Mouse (Mus musculus) G1E (cell line): Measurements from ENCODE around the gene Krt10. TPM values are rescaled to one million over a fixed set of nuclear protein-coding genes. Genes with fewer than 3 reads are reported as not detected.

ENCODE experiments used
- ATAC-seq: 2 replicates; pipeline ENCODE4 v1.8.0; 2016; ENCODE audit warnings: mild to moderate bottlenecking; ENCODE audit not compliant: insufficient number of reproducible peaks, poor library complexity, low FRiP score, severe bottlenecking; ENCODE audit errors: extremely low read depth
- DNase-seq: peaks from one replicate; pipeline ENCODE4 v3.0.0; 2012; ENCODE audit warnings: low spot score
- H3K27me3 ChIP-seq: 2 replicates; pipeline ENCODE4 v1.6.1; 2012; ENCODE audit warnings: mild to moderate bottlenecking, low read length, inconsistent platforms; ENCODE audit not compliant: insufficient read depth
- H3K36me3 ChIP-seq: replicated peaks from 2 replicates; pipeline ENCODE3; 2012; ENCODE audit warnings: mild to moderate bottlenecking, inconsistent platforms
- H3K4me1 ChIP-seq: 2 replicates; pipeline ENCODE4 v1.6.1; 2012; ENCODE audit warnings: low read depth, low read length, inconsistent platforms, mixed read lengths; ENCODE audit not compliant: insufficient read depth
- H3K4me3 ChIP-seq: 2 replicates; pipeline ENCODE4 v1.5.1; 2012; ENCODE audit warnings: low read depth, mild to moderate bottlenecking, inconsistent platforms, low read length, moderate library complexity, mixed read lengths
- H3K9me3 ChIP-seq: replicated peaks from 2 replicates; pipeline ENCODE4 v1.6.1; 2012; ENCODE audit warnings: inconsistent platforms
- CTCF ChIP-seq: IDR thresholded peaks from 2 replicates; pipeline ENCODE4 v1.5.1; 2012; ENCODE audit warnings: low read depth, low read length, inconsistent platforms, mixed read lengths
- GATA1 ChIP-seq: IDR thresholded peaks from 2 replicates; pipeline ENCODE4 v1.6.1; 2012; ENCODE audit warnings: borderline replicate concordance, low read length, inconsistent platforms, mixed read lengths
- GATA2 ChIP-seq: IDR thresholded peaks from 2 replicates; pipeline ENCODE4 v1.6.1; 2012; ENCODE audit warnings: low read depth, low read length, inconsistent platforms, borderline replicate concordance
- POLR2AphosphoS5 ChIP-seq: IDR thresholded peaks from 2 replicates; pipeline ENCODE4 v1.6.1; 2012; ENCODE audit warnings: low read depth, low read length, inconsistent platforms; ENCODE audit not compliant: insufficient replicate concordance
- TAL1 ChIP-seq: conservative IDR thresholded peaks from 2 replicates; pipeline ENCODE4 v1.6.1; 2012; ENCODE audit warnings: low read depth, low read length, inconsistent platforms, mixed read lengths
- polyA plus RNA-seq: library from polyadenylated mRNA; stranded (reverse); fragments of >175 nt; gene quantifications from 2 replicates; pipeline ENCODE4 v1.2.3, GENCODE M21; 2012
- total RNA-seq, 2 experiments: library from RNA; stranded (forward) in 1 of 2; stranded (reverse) in 1 of 2; fragments of 200-1000 nt in 1 of 2; fragments of >200 nt in 1 of 2; fragmentation: Nextera tagmentation in 1 of 2; gene quantifications; 2 replicates each; pipeline ENCODE4 v1.2.3; 2014 to 2017

Krt10 gene
- total and polyA plus RNA-seq, 3 experiments: 1.7 to 8.6 (median 8.5) TPM

DNA sequence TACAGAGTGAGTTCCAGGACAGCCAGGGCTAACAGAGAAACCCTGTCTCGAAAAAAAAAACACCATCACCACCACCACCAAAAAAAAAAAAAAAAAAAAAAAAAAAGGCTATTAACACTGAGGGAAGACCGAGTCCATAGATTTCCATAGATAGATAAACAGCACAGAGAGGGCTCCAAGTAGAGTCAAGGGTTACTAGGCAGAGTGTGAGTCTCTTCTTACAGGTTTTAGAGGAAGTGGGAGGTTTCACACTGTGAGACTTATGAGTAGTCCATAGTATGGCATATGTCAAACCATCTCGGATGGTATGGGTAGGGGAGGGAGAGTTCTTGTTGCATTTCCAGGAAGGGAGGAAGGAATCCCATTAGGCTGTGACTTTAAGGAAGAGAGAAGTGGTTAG is 8.9 kb upstream of the Krt10 start:
- H3K36me3 ChIP-seq: no peaks in the 10 kb centered on the region
- no peaks in the 10 kb centered on the region for H3K4me1 ChIP-seq
- no peaks in the 10 kb centered on the region for H3K9me3 ChIP-seq
- DNase-seq (no peak), ATAC-seq (no peak)
- H3K4me3 ChIP-seq: no peak overlapping the region
- TF ChIP-seq TAL1 (no peak), POLR2AphosphoS5 (no peak), CTCF (no peak), GATA2 (no peak), GATA1 (no peak)
- peaks cover 8% of the 10 kb centered on the region for H3K27me3 ChIP-seq

DNA sequence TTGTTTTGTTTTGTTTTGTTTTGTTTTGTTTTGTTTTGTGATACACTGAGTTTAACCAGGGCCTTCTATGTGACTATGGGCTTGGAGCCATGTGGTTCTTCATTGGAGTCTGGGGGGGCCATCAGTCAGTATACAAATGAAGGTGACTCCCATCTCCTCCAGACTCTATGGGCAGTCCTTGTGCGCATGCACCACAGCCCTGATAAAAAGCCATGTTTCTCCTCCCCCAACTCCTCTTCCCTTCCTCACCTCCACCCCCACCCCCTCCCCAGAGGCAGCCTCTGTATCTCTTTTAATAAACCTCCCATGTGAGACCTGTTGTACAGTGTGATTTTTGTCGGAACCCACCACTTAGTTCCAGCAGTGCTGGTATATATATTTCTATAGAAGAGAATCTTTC is 7.5 kb upstream of the Krt10 start:
- Histone ChIP-seq H3K4me1 (no peaks in the 10 kb centered on the region), H3K27me3 (peaks cover 8% of the 10 kb centered on the region), H3K36me3 (no peaks in the 10 kb centered on the region), H3K9me3 (no peaks in the 10 kb centered on the region), H3K4me3 (no peak overlapping the region)
- no peak for TF ChIP-seq TAL1
- no peak for ATAC-seq
- no peak for DNase-seq

DNA sequence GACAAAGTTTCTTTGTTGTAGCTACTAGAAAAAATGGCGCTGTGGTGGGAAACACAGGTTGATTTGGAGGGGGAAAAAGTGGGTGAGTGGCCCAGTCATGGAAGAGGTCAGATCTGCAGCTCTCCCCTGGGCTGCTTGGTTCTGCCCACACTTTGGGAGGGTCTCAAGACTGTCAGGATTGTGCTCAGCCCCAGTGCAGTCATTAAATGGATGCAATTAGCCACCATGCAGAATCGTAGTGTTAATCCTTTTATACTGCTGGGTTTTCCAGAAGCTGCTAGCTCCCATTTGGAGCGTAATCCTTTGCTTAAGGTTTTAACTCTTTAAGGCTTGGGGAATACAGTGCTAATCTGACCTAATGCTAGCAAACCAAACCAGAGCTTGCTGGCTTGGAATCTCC is 6.9 kb upstream of the Krt10 start:
- H3K4me3 ChIP-seq: no peak overlapping the region
- no peaks in the 10 kb centered on the region for H3K4me1 ChIP-seq
- H3K9me3 ChIP-seq: no peaks in the 10 kb centered on the region
- TF ChIP-seq POLR2AphosphoS5 (no peak), GATA2 (no peak), GATA1 (no peak), CTCF (no peak), TAL1 (no peak)
- ATAC-seq: no peak
- DNase-seq: no peak
- H3K27me3 ChIP-seq: peaks cover 8% of the 10 kb centered on the region
- H3K36me3 ChIP-seq: no peaks in the 10 kb centered on the region

DNA sequence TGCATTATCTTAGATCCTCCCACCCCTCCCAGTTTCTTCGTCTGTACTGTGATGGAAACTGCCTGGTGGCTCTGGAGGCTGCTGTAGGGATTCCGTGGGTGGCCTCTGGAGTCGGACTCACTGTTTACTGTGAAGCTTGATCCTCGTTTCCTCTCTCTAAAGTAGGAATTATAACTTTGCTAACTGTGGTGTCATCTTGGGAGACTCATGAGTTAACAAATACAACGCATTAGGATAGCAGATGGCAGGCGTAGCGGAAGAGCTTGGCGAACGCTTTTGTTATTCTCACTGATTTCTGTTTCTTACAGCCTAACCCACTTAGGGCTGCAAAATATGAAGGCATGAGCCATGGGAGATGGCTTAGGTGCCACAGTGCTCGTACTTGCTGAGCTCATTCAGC is 3.3 kb upstream of the Krt10 start:
- Histone ChIP-seq H3K9me3 (no peaks in the 10 kb centered on the region), H3K4me1 (peaks cover 8% of the 10 kb centered on the region), H3K36me3 (peaks cover 15% of the 10 kb centered on the region), H3K4me3 (no peak overlapping the region), H3K27me3 (no peaks in the 10 kb centered on the region)
- no peak for ATAC-seq
- TF ChIP-seq POLR2AphosphoS5 (no peak), TAL1 (no peak), GATA2 (no peak), CTCF (no peak), GATA1 (no peak)
- DNase-seq: no peak

DNA sequence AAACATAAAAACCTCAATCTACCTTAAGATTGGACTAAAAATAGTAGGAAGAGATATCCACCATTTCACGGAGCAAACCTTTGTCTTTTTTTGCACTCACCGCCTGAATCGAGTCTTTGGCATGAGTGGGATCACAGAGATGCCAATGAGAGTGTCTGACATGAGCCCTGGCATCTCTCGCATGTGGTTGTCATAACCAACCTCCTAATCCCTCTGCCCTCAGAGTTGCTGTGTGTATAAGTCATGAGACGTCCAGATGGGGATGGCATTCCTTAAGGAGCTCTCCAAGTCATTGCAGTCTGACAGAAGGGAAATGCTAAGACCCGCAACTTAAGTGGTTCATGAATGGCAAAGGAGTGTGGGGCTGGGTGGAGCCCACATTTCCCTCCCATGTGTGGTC is 2.2 kb upstream of the Krt10 start:
- ATAC-seq (no peak), DNase-seq (no peak)
- Histone ChIP-seq H3K4me1 (peaks cover 17% of the 10 kb centered on the region), H3K9me3 (no peaks in the 10 kb centered on the region), H3K27me3 (no peaks in the 10 kb centered on the region), H3K4me3 (no peak overlapping the region), H3K36me3 (peaks cover 19% of the 10 kb centered on the region)
- no peak for TF ChIP-seq CTCF
- TF ChIP-seq GATA2: no peak
- TF ChIP-seq POLR2AphosphoS5: no peak
- TF ChIP-seq GATA1: no peak
- no peak for TF ChIP-seq TAL1

DNA sequence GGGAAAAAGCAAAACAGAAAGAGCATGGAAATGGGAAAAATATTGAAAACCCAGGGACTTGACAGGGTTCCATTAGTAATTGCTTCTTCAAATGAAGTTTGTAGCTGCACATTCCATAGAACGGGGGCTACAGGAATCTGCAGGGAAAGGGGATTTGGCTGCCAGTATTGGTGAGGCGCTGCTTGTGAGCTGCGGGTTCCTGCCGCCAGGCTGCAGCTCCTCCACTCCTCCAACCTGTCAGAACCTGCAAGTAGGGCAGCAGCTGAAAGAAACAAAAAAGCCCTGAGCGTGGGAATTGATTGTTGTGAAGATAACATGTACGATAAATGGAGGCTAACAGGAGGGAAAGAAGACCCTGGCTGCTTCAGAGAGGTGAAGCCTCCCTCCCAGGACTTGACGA is 1.7 kb upstream of the Krt10 start:
- Histone ChIP-seq H3K4me3 (no peak overlapping the region), H3K36me3 (peaks cover 19% of the 10 kb centered on the region), H3K27me3 (no peaks in the 10 kb centered on the region), H3K9me3 (no peaks in the 10 kb centered on the region), H3K4me1 (peaks cover 19% of the 10 kb centered on the region)
- TF ChIP-seq TAL1: no peak
- TF ChIP-seq CTCF: no peak
- TF ChIP-seq GATA1: no peak
- no peak for TF ChIP-seq GATA2
- TF ChIP-seq POLR2AphosphoS5: no peak
- DNase-seq (no peak), ATAC-seq (no peak)

DNA sequence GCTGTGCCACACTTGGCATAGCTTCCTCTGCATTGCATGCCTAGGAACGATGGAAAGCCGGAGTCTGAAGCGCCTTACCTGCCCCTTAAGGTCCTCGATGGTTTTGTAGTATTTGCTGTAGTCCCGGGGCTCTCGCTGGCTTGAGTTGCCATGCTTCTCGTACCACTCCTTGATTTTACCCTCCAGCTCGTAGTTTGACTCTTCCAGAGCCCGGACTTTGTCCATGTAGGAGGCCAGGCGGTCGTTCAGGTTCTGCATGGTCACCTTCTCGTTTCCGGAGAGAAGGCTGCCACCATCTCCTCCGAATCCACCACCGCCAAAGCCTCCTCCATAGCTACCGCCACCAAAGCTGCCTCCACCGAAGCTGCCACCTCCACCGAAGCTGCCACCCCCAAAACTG is 503 bp downstream of the Krt10 start:
- Histone ChIP-seq H3K4me1 (peaks cover 24% of the 10 kb centered on the region), H3K4me3 (no peak overlapping the region), H3K36me3 (peaks cover 19% of the 10 kb centered on the region), H3K27me3 (no peaks in the 10 kb centered on the region), H3K9me3 (no peaks in the 10 kb centered on the region)
- DNase-seq (no peak), ATAC-seq (no peak)
- TF ChIP-seq GATA1 (no peak), TAL1 (no peak), GATA2 (no peak), POLR2AphosphoS5 (no peak), CTCF (no peak)
